Mouse (Mus musculus) heart, adult 8-10 months (tissue): Measurements from ENCODE around the gene Camk1d. TPM values are rescaled to one million over a fixed set of nuclear protein-coding genes. Genes with fewer than 3 reads are reported as not detected.

ENCODE experiments used
- DNase-seq: peaks from one replicate; pipeline ENCODE4 v3.0.0; 2022; ENCODE audit warnings: low spot score
- total RNA-seq, 4 experiments: library from RNA; stranded (reverse); gene quantifications; 2 replicates each; pipeline ENCODE4 v1.2.4; 2022

Camk1d gene
- total RNA-seq, 4 experiments from 2014 or later, result 3.6 to 5.0 (median 4.3) TPM

DNA sequence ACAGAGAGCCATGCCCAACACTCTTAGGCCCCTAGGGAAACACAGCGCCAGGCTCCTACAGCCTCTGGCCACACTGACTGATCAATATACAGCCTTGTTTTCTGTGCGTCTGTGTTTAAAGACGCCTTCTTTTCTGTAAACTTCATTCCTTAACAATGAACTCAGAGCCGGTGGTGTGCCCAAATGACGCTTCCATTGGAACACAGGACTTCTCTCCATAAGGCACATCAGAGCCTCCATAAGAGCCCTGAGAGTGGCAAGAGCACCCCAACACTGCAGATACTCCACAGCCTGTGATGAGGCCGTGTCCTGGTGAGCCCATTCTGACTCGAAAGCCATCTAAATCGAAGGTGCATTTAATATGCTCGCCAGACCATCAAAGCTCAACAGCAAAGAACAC lies 50.8 kb downstream of the Camk1d start:
- no peak for DNase-seq

- no peak for DNase-seq
These were observed 52.4 kb downstream of the Camk1d start for GRCm38 (mm10) chr2:5661946-5662345.

DNA sequence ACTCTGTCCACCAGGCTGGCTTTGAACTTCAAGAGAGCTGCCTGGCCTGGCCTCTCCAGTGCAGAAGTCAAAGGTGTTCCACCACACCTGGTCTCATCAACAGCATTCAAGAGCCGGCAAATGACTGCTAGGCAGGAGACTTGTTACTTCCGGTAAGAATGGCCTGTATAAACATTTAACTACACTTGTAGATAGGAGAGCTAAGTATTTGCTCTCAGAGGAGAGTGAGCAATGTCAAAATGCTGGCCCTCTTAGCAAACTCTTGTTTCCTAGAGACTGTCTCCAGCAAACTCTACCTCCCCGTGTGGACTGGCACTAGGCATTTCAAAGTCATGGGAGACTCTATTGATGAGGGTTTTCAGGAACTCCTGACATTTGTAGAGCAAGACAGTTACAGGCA lies 56.3 kb downstream of the Camk1d start:
- DNase-seq, result no peak

- DNase-seq, result no peak
These were observed 58.0 kb downstream of the Camk1d start for GRCm38 (mm10) chr2:5656326-5656725.

DNA sequence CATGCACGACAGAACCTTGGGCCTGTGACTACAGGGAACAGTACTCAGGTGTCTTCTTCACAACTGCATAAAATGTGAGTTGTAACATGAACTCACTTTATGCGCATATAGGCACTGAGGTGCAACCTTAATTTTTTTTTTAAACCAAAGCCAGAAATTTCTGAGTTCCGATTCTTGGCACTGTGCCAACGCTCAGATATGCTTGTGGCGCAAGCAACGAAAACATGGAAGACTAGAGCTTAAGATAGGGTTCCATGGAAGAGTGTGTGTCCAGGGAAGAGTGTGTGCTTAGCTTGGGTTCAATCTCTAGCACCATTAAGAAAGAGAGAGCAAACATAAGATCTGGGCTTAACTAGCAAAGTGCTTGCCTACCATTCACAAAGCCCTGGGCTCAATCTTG lies 62.2 kb downstream of the Camk1d start:
- no peak for DNase-seq

GRCm38 (mm10) chr2:5651285-5651870 lies 62.9 kb downstream of the Camk1d start:
- no peak for DNase-seq

GRCm38 (mm10) chr2:5649226-5649625 lies 65.1 kb downstream of the Camk1d start:
- no peak for DNase-seq

DNA sequence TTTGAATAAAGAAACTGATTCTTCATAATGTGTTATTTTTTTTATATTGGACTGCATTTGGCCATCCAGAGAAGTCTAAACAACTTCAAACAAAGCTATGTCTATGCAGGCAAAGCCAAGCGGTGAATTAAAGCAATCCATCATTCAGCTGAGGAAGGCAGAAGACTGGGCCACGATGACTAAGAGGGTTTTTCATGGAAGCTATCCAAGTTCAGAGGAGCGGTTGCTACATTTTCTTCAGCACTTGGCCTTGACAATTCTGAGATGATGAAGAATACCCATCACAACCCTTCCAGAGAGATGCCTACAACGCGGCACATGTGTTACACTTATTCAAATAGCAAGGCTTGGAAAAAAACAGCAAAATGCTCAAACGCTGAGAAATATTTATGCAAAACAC lies 65.6 kb downstream of the Camk1d start:
- DNase-seq, result no peak

DNA sequence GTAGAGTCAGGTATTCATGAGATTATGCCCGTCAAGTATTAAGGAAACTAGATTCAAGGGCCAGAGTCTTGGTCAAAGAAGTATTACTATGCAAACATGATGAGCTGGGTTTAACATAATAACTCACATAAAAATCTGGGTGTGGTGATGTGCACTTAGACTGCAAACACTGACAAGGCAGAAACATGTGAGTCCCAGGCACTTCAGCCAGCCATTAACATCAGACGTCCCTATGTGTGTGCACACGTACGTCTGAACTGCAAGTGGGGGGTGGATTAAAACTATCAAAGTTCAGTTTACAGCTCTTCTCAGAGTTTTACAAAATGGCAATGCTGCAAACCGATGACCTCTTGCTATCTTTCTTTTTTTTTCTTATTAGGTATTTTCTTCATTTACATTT lies 68.0 kb downstream of the Camk1d start:
- no peak for DNase-seq

- DNase-seq, result peak; percentile 16
These were observed 68.7 kb downstream of the Camk1d start for GRCm38 (mm10) chr2:5645584-5645983.

- DNase-seq, result no peak
These were observed 70.4 kb downstream of the Camk1d start for GRCm38 (mm10) chr2:5643937-5644336.

- DNase-seq, result no peak
These were observed 71.1 kb downstream of the Camk1d start for GRCm38 (mm10) chr2:5643226-5643625.

DNA sequence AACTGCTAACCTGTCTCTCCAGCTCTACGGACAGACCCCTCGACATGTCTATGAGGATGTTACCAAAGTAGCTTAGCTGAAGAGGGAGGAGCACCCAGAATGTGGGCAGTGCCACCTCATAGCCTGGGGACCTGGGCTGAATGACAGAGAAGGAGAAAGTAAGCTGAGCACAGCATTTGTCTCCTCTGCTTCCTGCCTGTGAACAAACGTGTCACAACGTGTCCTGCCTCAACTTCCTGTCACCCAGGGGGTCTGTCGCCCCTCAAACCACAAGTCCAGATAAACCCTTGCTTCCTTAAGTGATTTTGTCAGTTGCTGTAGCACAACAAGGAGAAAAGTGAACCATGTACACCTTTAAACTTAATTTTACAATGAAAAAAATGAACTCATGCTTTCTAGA lies 71.7 kb downstream of the Camk1d start:
- DNase-seq, result no peak

GRCm38 (mm10) chr2:5641678-5642077 lies 72.6 kb downstream of the Camk1d start:
- DNase-seq, result no peak

DNA sequence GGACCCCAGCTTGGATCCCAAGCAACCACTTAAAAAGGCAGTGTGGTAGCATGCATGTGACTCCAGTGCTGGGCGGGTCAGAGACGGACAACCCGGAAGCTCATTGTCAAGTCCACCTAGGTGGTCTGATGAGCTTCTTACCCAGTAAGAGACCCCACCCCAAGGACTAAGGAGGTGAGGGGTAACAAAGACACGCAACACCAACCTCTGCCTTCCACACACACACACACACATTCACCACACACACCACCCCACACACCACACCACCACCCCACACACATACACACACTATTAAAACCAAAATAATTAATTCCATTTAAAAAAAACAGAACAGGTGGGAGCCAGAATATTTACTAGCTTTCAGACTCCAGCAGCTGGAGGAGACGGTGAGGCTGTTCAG lies 73.7 kb downstream of the Camk1d start:
- DNase-seq, result no peak

DNA sequence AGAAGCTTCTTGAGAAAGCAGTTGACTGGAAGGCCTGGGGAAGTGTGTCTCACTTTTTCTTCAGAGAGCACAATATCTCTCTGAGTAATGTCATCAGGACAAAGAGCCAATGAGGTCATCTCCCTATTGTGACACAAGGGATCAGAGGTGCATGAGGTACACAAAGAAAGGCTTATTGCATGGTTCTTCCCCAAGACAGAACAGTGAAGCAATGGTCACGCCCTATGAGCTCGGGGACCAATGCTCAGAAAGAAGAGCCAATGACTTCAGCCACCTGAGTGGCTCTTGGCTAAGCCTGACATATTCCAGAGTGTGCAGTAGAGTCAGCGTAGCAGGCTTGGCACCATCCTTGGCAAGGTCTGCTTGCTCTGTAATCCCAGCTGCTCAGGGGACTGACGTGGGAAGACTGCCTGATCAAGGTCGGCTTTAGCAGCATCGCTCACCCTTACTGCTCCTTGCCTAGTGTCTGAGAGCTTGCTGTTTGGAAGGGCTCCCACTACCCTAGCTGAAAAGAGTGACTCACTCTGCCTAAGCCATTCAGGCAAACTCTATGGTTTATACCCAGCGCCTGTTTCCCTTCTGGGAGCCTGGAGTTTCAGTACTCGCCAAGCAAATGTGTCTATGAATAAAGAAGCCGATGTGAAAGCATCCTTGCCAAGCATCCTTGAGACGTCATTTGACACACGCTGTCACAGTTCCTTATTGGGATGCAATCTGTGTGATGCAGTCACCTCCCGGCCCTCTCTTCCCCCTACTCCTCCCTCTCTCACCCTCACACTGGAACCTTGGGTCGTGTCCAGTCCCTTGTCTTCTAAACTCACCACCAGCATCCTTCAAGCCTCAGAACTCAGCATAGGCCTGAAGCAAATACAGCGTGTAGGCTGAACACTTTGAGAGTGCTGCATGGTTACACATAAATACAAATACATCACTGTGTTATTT lies 77.2 kb downstream of the Camk1d start:
- DNase-seq, result no peak

DNA sequence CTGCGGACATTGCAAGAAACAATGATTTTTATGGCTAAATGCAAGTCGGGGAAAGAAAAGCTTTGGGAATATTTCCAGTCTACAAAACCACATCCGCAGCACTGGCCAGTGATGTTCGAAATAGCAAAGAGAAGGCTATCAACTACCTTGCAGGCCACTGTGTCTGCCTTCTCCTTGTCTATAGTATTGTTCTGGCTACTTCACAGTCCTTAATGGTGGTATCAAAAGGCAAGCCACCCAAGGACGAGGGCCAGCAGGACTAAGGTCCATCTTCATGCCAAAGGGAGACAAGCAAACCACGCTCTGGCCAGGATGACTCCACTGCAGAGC lies 82.0 kb downstream of the Camk1d start:
- DNase-seq, result no peak

GRCm38 (mm10) chr2:5631676-5632354 lies 82.5 kb downstream of the Camk1d start:
- DNase-seq, result no peak

DNA sequence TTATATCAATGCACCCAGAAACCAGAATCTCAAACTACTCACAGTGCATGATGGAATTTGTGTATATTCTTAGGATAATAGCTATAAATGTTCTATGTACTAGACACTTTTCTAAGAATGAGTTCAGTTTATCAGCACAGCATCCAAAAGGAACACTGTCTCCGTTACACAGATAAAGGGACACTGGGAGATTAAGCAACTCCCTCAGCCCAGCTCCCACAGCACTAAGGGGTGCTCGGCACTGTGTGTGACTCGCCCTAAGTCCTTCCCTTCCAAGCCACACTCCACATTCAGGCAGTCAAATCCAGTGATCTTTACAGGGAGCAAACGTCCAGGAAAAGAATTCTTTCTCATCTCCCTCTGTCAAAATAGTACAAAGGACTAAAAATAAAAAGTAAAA lies 83.6 kb downstream of the Camk1d start:
- no peak for DNase-seq

GRCm38 (mm10) chr2:5624379-5624778 lies 89.9 kb downstream of the Camk1d start:
- no peak for DNase-seq

- DNase-seq, result no peak
These were observed 95.9 kb downstream of the Camk1d start for GRCm38 (mm10) chr2:5618361-5618896.

DNA sequence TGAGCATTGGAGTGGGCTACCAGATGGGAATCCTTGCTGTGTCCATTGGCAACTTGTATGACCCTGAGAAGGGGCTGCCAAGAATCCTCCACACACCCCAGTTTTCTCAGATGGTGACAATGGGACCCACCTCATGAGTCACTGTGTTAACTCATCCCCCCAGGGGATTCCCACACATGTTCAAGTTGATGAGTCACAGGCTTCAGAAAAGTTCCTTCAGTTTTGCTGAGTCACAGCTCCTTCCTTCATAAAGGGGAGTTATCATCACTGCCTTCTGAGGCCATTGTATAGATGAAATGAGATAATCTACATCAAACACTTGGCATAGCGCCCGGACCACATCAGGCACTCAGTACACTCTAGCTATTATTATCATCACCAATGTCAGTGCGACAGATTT lies 99.4 kb downstream of the Camk1d start:
- peak; percentile 69 for DNase-seq

GRCm38 (mm10) chr2:5614308-5614705 lies 100.0 kb downstream of the Camk1d start:
- no peak for DNase-seq
